Mouse (Mus musculus): Measurements from ENCODE around the gene Gm20388. TPM values are rescaled to one million over a fixed set of nuclear protein-coding genes. Genes with fewer than 3 reads are reported as not detected.
"Not testable (repeated sequence)": the region's sequence is repeated elsewhere in the genome, so short reads cannot be mapped to it uniquely, and the experiment has no call there.

The Gm20388 gene
- polyA plus RNA-seq, 1 experiment from 2014 or later: not detected

GRCm38 (mm10) chr8:121590203-121591177, 1679.8 kb downstream of the Gm20388 start, which contains the start of gene Map1lc3b:
Gene Map1lc3b, plus strand, starts transcription at chr8:121590361.
- ATAC-seq (ENCODE audit: extremely low read depth, insufficient number of reproducible peaks, low FRiP score, low TSS enrichment): peak; percentile 77
- peak within 1 kb of the TSS; percentile 58 for H3K27ac ChIP-seq (replicated peaks)
- H3K36me3 ChIP-seq: peaks cover 25% of the 10 kb centered on the region
- no peaks in the 10 kb centered on the region for H3K9me3 ChIP-seq
- peaks cover 41% of the 10 kb centered on the region for H3K4me1 ChIP-seq
- WGBS: under 1% methylated on average over 94 of the region's 94 CpGs
- peak within 1 kb of the TSS; percentile 73 for H3K4me3 ChIP-seq
- H3K27me3 ChIP-seq (replicated peaks): no peaks in the 10 kb centered on the region
- peak within 1 kb of the TSS; percentile 93 for H3K9ac ChIP-seq
- peak within 1 kb of the TSS; percentile 90 for H3K4me2 ChIP-seq

DNA sequence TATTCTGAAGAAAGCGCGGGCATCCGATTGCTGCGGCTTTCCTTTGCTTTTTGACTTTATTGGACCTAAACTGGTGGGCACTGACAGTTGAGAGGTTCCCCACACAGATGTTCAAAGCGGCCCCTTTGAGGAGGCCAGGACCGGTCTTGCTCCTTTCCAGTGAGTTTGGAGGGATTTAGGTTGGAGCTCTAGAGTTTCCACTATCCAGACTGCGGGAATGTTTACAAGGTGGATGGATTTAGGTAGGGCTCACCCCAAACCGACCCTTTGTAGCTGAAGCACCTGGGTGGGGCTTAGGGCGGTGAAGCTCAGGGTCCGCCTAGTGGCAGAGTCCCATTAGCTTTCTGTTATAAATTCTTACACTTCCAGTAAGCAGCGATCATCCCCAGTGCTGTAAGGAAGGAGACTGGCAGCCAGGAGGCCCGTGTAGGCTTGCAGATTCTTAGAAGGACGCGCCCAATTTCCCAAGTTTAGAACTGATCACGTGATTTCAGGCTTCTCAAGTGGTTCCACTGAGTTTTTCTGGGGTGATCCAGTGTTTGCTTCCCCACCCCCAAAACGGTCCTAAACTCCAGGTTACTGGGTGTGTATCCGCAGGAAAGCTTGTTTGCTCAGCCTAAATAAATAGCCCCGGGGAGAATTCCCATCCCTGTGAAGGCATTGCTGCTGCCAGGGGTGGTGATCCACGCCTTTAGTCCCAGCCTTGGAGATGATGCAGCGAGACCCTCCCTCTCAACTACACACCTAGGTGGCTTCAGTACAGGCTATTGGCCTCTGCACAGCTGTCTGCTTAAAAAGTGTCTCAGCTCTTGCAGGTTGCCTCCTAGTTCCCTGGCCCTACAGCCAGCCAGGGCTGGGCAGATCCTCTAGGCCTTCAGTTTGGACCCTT, 1680.8 kb downstream of the Gm20388 start:
- 16% methylated on average over 20 of the region's 20 CpGs for WGBS

DNA sequence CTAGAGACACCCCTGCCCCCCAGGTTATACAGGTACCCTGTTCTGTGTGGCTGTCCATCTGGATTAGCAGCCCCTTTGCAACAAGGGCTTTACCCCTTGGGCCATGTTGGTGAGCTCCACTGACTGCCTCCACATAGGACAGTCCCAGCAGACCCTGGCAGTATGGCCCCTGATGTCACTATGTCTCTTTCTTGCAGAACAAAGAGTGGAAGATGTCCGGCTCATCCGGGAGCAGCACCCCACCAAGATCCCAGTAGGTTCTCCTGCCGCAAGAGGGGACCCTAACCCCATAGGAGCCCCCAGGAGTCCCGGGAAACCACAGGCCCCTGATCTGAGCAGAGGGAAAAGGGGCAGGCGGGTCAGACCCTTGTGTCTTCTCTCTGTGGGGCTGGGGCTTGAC, 1682.7 kb downstream of the Gm20388 start:
- H3K36me3 ChIP-seq: peaks cover 50% of the 10 kb centered on the region
- 89% methylated on average over 5 of the region's 5 CpGs for WGBS
- H3K27ac ChIP-seq (replicated peaks): 0 out of 2 replicates have a peak overlapping the region, but pooled peaks have one; percentile 26
- no peak overlapping the region for H3K9ac ChIP-seq
- no peaks in the 10 kb centered on the region for H3K9me3 ChIP-seq
- peaks cover 37% of the 10 kb centered on the region for H3K4me1 ChIP-seq
- H3K27me3 ChIP-seq (replicated peaks): no peaks in the 10 kb centered on the region
- no peak overlapping the region for H3K4me2 ChIP-seq
- no peak for ATAC-seq (ENCODE audit: extremely low read depth, insufficient number of reproducible peaks, low FRiP score, low TSS enrichment)
- H3K4me3 ChIP-seq: no peak overlapping the region

More for the DNA sequence above, 1680.8 kb downstream of the Gm20388 start:
- Histone ChIP-seq H3K27ac (replicated peaks) (peak overlapping the region; percentile 58; the same call in 1 of the 2 replicates), H3K27me3 (replicated peaks) (no peaks in the 10 kb centered on the region), H3K9ac (peak overlapping the region; percentile 93), H3K4me3 (peak overlapping the region; percentile 73), H3K4me2 (peak overlapping the region; percentile 90), H3K9me3 (no peaks in the 10 kb centered on the region), H3K36me3 (peaks cover 34% of the 10 kb centered on the region), H3K4me1 (peaks cover 37% of the 10 kb centered on the region)
- peak; percentile 5; the same call in 1 of the 2 replicates for ATAC-seq (ENCODE audit: extremely low read depth, insufficient number of reproducible peaks, low FRiP score, low TSS enrichment)

- H3K27me3 ChIP-seq (replicated peaks): no peaks in the 10 kb centered on the region
- no peak overlapping the region for H3K9ac ChIP-seq
- peaks cover 37% of the 10 kb centered on the region for H3K4me1 ChIP-seq
- H3K4me2 ChIP-seq: no peak overlapping the region
- WGBS: 73% methylated on average over 9 of the region's 9 CpGs
- peaks cover 52% of the 10 kb centered on the region for H3K36me3 ChIP-seq
- no peak overlapping the region for H3K4me3 ChIP-seq
- ATAC-seq (ENCODE audit: extremely low read depth, insufficient number of reproducible peaks, low FRiP score, low TSS enrichment): no peak
- H3K27ac ChIP-seq (replicated peaks): peak overlapping the region; percentile 50
- no peaks in the 10 kb centered on the region for H3K9me3 ChIP-seq
These were observed 1683.3 kb downstream of the Gm20388 start for GRCm38 (mm10) chr8:121593983-121594382.

DNA sequence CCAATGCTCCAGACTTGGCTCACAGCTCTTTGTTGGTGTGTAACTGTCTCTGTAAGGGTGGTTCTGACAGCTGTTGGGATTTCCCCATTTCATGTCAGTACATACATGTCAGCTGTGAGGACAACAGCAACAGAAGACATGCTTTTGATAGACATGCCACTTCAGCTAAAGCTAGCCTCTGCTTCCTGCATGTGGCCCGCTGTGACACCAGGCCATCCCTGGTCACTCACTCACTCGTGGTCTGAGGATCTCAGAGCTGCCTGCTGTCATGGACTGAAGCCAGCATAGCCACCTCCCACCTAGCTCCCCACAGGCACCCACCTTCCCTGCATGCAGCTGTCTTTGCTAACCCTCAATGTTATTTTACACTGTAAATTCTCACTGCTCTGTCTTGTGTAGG, 1686.9 kb downstream of the Gm20388 start:
- H3K9me3 ChIP-seq; H3K27me3 ChIP-seq (replicated peaks); H3K4me3 ChIP-seq; H3K4me2 ChIP-seq; H3K27ac ChIP-seq (replicated peaks); H3K9ac ChIP-seq; ATAC-seq (ENCODE audit: extremely low read depth, insufficient number of reproducible peaks, low FRiP score, low TSS enrichment): not testable (repeated sequence)
- Histone ChIP-seq H3K4me1 (peaks cover 15% of the 10 kb centered on the region), H3K36me3 (peaks cover 85% of the 10 kb centered on the region)
- 78% methylated on average over 2 of the region's 2 CpGs for WGBS

GRCm38 (mm10) chr8:121598190-121598589, 1687.5 kb downstream of the Gm20388 start:
- Histone ChIP-seq H3K4me2 (no peak overlapping the region), H3K27me3 (replicated peaks) (no peaks in the 10 kb centered on the region), H3K9ac (no peak overlapping the region), H3K4me3 (no peak overlapping the region), H3K27ac (replicated peaks) (no peak overlapping the region), H3K36me3 (peaks cover 92% of the 10 kb centered on the region), H3K4me1 (peaks cover 11% of the 10 kb centered on the region; the same call in 1 of the 2 replicates), H3K9me3 (no peaks in the 10 kb centered on the region)
- 84% methylated on average over 7 of the region's 7 CpGs for WGBS
- no peak for ATAC-seq (ENCODE audit: extremely low read depth, insufficient number of reproducible peaks, low FRiP score, low TSS enrichment)

GRCm38 (mm10) chr8:121598892-121599291, 1688.3 kb downstream of the Gm20388 start:
- Histone ChIP-seq H3K9me3 (no peaks in the 10 kb centered on the region), H3K27ac (replicated peaks) (no peak overlapping the region), H3K36me3 (peaks cover 92% of the 10 kb centered on the region), H3K9ac (no peak overlapping the region), H3K4me2 (no peak overlapping the region), H3K4me3 (no peak overlapping the region), H3K27me3 (replicated peaks) (no peaks in the 10 kb centered on the region), H3K4me1 (peaks cover 6% of the 10 kb centered on the region; the same call in 1 of the 2 replicates)
- WGBS: 23% methylated on average over 7 of the region's 7 CpGs
- no peak for ATAC-seq (ENCODE audit: extremely low read depth, insufficient number of reproducible peaks, low FRiP score, low TSS enrichment)

GRCm38 (mm10) chr8:121599842-121600241, 1689.2 kb downstream of the Gm20388 start:
- Histone ChIP-seq H3K27ac (replicated peaks) (no peak overlapping the region), H3K36me3 (peaks cover 92% of the 10 kb centered on the region), H3K27me3 (replicated peaks) (no peaks in the 10 kb centered on the region), H3K9me3 (no peaks in the 10 kb centered on the region), H3K9ac (no peak overlapping the region), H3K4me1 (no peaks in the 10 kb centered on the region), H3K4me2 (no peak overlapping the region), H3K4me3 (no peak overlapping the region)
- no peak for ATAC-seq (ENCODE audit: extremely low read depth, insufficient number of reproducible peaks, low FRiP score, low TSS enrichment)
- WGBS: 84% methylated on average over 14 of the region's 14 CpGs

DNA sequence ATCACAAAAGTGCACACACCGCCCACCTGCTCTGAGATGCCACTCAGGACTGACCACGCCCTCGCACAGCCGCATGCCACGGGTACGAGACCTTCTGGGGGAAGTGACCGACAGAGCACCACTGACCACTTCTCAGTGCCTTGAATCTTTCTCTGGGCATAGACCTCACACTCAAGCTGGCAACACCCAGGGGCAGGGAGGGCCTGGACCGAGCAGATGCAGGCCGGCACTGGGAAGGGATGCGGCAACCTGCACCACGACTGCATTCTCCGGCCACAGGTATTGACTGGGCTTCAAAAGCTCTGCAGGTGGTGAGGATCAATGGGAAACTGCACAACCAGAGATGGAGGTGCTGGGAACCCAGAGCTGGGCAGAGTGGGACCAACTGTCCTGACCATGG, 1691.8 kb downstream of the Gm20388 start:
- no peak overlapping the region for H3K4me3 ChIP-seq
- no peak overlapping the region for H3K9ac ChIP-seq
- no peaks in the 10 kb centered on the region for H3K27me3 ChIP-seq (replicated peaks)
- H3K4me1 ChIP-seq: no peaks in the 10 kb centered on the region
- H3K9me3 ChIP-seq: no peaks in the 10 kb centered on the region
- 93% methylated on average over 12 of the region's 12 CpGs for WGBS
- no peak overlapping the region for H3K4me2 ChIP-seq
- H3K36me3 ChIP-seq: peaks cover 95% of the 10 kb centered on the region
- ATAC-seq (ENCODE audit: extremely low read depth, insufficient number of reproducible peaks, low FRiP score, low TSS enrichment): no peak
- H3K27ac ChIP-seq (replicated peaks): no peak overlapping the region

DNA sequence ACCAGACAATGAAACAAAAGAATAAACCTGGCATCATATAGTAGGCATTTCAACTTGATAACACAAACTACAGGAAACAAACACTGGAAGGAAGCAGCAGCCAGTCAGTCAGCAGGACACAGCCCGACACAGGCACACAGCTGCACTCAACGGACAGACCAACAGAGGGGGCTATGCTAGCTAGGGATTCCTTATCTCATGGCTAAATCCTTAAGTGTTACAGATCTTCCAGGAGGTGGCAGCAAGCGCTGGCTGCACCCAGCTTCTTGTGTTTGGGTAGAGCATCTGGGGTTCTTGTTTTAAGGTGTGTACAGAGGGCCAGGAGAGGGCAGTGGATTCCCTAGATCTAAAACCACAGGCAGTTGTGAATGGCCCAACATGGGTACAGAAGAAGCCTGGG, 1692.2 kb downstream of the Gm20388 start:
- no peak overlapping the region for H3K4me2 ChIP-seq
- H3K27ac ChIP-seq (replicated peaks): no peak overlapping the region
- no peak overlapping the region for H3K4me3 ChIP-seq
- ATAC-seq (ENCODE audit: extremely low read depth, insufficient number of reproducible peaks, low FRiP score, low TSS enrichment): no peak
- H3K9ac ChIP-seq: no peak overlapping the region
- no peaks in the 10 kb centered on the region for H3K27me3 ChIP-seq (replicated peaks)
- no peaks in the 10 kb centered on the region for H3K9me3 ChIP-seq
- H3K36me3 ChIP-seq: peaks cover 95% of the 10 kb centered on the region
- 24% methylated on average over 3 of the region's 3 CpGs for WGBS
- H3K4me1 ChIP-seq: no peaks in the 10 kb centered on the region

DNA sequence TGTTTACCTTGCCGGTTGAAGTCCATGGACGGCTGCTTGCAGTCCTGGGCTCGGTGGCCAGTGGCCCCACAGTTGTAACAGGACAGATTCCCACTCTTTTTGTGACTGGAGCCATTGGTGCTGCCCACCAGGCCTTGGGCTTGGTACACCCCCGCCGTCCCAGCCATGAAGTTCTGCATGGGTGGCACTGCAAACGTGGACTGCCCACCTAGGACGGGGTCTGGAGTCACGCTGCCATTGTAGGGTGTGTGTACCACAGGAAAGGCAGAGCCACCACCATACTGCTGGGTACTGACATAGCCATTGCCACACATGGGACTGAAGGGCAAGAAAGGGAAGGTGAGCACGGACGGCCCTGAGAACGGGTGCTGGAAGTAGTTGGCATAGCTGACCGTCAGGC, 1693.2 kb downstream of the Gm20388 start:
- ATAC-seq (ENCODE audit: extremely low read depth, insufficient number of reproducible peaks, low FRiP score, low TSS enrichment): no peak
- no peak overlapping the region for H3K27ac ChIP-seq (replicated peaks)

More for the DNA sequence above, 1693.2 kb downstream of the Gm20388 start:
- no peak overlapping the region for H3K4me3 ChIP-seq
- no peaks in the 10 kb centered on the region for H3K4me1 ChIP-seq
- H3K9ac ChIP-seq: no peak overlapping the region
- H3K36me3 ChIP-seq: peaks cover 99% of the 10 kb centered on the region
- WGBS: 92% methylated on average over 12 of the region's 12 CpGs
- no peaks in the 10 kb centered on the region for H3K27me3 ChIP-seq (replicated peaks)
- no peaks in the 10 kb centered on the region for H3K9me3 ChIP-seq
- H3K4me2 ChIP-seq: no peak overlapping the region

All from heart, embryonic 13.5 days (tissue).